Mouse (Mus musculus) Patski (cell line): Measurements from ENCODE around the gene Mettl21a. TPM values are rescaled to one million over a fixed set of nuclear protein-coding genes. Genes with fewer than 3 reads are reported as not detected.
A peak's percentile ranks its signal among the peaks of the same experiment; 100 is the strongest.

Source experiments
- ATAC-seq: fragments of 100-300 bp; one replicate; pipeline ENCODE4 v1.8.0; 2021
- CTCF ChIA-PET: fragments of 350-600 bp; sonication (Branson Sonifier 250); formaldehyde crosslinking; loops from one replicate; lab custom pipeline; 2022; ENCODE audit warnings: inconsistent platforms; lab: Charles Lee
- POLR2A ChIA-PET: fragments of 350-600 bp; sonication (Branson Sonifier 250); formaldehyde crosslinking; loops from one replicate; lab custom pipeline; 2022; ENCODE audit warnings: antibody characterized with exemption, inconsistent platforms; lab: Charles Lee
- DNase-seq: peaks from one replicate; pipeline ENCODE4 v3.0.0-alpha.2; 2011; ENCODE audit warnings: low read depth, low spot score
- H3K27me3 ChIP-seq: fragments of 371-371 bp; one replicate; pipeline ENCODE4 v1.5.1; 2021
- CTCF ChIP-seq: fragments of 100-300 bp; IDR thresholded peaks from one replicate; pipeline ENCODE4 v1.5.1; 2021
- in situ Hi-C: fragments of 300-500 bp; cut with MboI; formaldehyde crosslinking; loops from 3 replicates; pipeline ENCODE4 v1.11.1; 2018; ENCODE audit warnings: low pct_unique_long_range_greater_than_20kb, mixed read lengths
- polyA plus RNA-seq: library from polyadenylated mRNA; unstranded; gene quantifications from one replicate; pipeline ENCODE4 v1.2.3, GENCODE M21; 2021

Gene Mettl21a
- polyA plus RNA-seq, 1 experiment from 2014 or later: 22.1 TPM

GRCm38 (mm10) chr1:64635624-64636023 is 18.6 kb upstream of the Mettl21a start:
- CTCF ChIA-PET: interaction anchor here (0.9 kb wide), 1 partner anchor 15 kb away, joined by 3 read pairs; no protein-coding TSS in a partner anchor
- no peaks in the 10 kb centered on the region for H3K27me3 ChIP-seq
- TF ChIP-seq CTCF: no peak
- ATAC-seq (no peak), DNase-seq (no peak)
- POLR2A ChIA-PET: interaction anchor here (0.6 kb wide), 1 partner anchor 1079 kb away, joined by 3 read pairs; no protein-coding TSS in a partner anchor
- in situ Hi-C loops: no loop called here

GRCm38 (mm10) chr1:64633237-64633636 is 16.2 kb upstream of the Mettl21a start:
- in situ Hi-C loops: no loop called here
- no peak for TF ChIP-seq CTCF
- ATAC-seq (no peak), DNase-seq (no peak)
- CTCF ChIA-PET: interaction anchor here (0.7 kb wide), 1 partner anchor 11 kb away, joined by 3 read pairs; no protein-coding TSS in a partner anchor
- POLR2A ChIA-PET: no interaction called here
- H3K27me3 ChIP-seq: no peaks in the 10 kb centered on the region

DNA sequence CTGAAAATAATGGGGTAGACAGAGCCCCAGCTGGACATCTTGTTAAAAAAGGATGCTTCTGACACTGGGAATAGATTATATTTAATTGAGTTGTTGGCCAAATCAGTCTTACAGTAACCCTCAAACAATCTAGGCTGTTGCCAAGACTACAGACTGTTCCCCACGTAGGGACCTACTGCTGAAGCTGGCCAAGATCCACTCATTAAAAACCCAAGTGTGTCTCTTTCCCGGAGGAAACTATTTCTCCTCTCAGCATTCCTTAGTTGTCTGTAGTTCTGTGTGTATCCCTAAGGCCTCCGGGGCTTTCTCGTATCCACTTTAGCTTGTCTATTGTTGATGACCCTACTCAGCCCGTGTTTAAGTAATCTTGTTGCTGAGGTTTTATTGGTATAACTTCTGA is 14.5 kb upstream of the Mettl21a start:
- ATAC-seq: no peak
- ChIA-PET POLR2A (no interaction called here), CTCF (interaction anchor here (1.4 kb wide), 1 partner anchor 14 kb away, joined by 6 read pairs; no protein-coding TSS in a partner anchor)
- no peak for TF ChIP-seq CTCF
- DNase-seq: no peak
- no peaks in the 10 kb centered on the region for H3K27me3 ChIP-seq
- in situ Hi-C loops: no loop called here

- no peak for ATAC-seq
- no peaks in the 10 kb centered on the region for H3K27me3 ChIP-seq
- POLR2A ChIA-PET: no interaction called here
- CTCF ChIA-PET: no interaction called here
- TF ChIP-seq CTCF: no peak
- in situ Hi-C loops: loop anchor here (10.0 kb wide), 1 partner anchor 360 kb away; no protein-coding TSS in a partner anchor
- no peak for DNase-seq
These were observed 8.2 kb upstream of the Mettl21a start for GRCm38 (mm10) chr1:64625214-64625613.

DNA sequence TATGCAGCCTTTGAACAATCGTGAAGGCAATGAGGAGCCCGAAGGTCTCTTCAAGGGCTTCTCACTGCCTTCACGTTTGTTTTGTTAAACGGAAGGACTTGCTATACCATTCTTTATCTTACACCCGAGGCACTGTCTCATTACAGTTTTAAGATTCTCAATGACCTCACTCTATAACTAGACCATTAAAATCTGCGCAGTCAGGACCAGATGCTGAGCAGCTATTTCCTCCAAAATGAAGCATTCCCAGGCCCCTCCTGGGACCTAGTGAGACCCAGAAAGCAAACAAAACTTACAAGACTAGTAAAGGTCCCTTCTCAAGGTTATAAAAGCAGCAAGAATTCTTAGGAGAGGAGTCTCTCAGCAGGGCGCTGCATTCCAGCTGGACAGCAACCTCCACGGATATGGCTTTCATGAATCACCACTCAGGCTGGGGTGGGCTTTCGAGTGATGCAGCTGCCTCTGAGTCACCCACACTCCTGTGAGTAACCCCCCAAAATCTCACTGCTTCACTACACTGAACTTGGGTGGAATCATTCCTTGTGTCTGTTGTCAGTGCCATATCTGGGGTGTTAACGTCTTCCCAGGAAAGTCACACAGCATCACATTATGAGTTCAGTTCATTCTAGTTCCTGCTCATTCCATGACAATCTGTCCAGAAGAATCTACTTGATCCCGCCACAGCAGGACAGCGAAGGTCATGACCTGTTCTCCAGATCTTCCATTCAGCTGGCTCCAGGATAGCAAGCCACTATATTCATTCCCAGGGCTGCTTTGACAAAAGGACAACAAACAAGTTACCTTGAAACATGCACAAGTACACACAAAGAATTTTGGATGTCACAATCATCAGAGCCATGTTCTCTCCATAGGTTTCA is 6.8 kb upstream of the Mettl21a start:
- in situ Hi-C loops: loop anchor here (5.0 to 10.0 kb wide), 3 partner anchors 69 to 361 kb away; partner anchors contain the start of gene Ccnyl1
- no peaks in the 10 kb centered on the region for H3K27me3 ChIP-seq
- DNase-seq (peak; percentile 80), ATAC-seq (peak; percentile 91)
- ChIA-PET CTCF (no interaction called here), POLR2A (no interaction called here)
- TF ChIP-seq CTCF: no peak

DNA sequence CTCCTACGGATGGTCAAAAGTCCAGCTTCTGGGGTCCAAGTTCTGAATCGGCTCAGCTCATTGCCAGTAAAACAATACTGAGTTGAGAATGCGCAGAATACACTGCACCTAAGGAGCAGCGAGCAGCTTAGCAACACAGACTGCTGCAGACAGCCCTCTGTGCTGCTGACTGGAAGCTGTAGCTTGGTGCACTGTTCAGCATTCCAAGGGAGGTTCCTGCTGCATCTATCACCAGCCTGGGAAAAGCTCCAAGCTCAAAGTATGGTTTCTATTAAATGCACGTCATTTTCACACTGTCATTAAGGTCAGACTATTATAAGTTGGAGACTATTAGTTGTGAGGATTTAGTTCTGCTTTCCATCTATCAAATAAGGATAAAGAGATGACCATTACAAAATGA is 4.1 kb upstream of the Mettl21a start:
- H3K27me3 ChIP-seq: no peaks in the 10 kb centered on the region
- DNase-seq (no peak), ATAC-seq (no peak)
- ChIA-PET CTCF (no interaction called here), POLR2A (no interaction called here)
- no peak for TF ChIP-seq CTCF
- in situ Hi-C loops: loop anchor here (5.0 to 10.0 kb wide), 3 partner anchors 71 to 364 kb away; partner anchors contain the start of gene Ccnyl1

- ChIA-PET POLR2A (interaction anchor here (0.5 to 1.7 kb wide), 4 partner anchors 9 to 85 kb away, joined by 3 to 4 read pairs (median 4); partner anchors contain the start of gene Ccnyl1), CTCF (interaction anchor here (0.7 to 3.4 kb wide), 8 partner anchors 38 to 90 kb away, joined by 3 to 18 read pairs (median 4); no protein-coding TSS in a partner anchor)
- no peaks in the 10 kb centered on the region for H3K27me3 ChIP-seq
- no peak for TF ChIP-seq CTCF
- DNase-seq: no peak
- no peak for ATAC-seq
- in situ Hi-C loops: no loop called here
These were observed 1.2 kb upstream of the Mettl21a start for GRCm38 (mm10) chr1:64618226-64618625.

DNA sequence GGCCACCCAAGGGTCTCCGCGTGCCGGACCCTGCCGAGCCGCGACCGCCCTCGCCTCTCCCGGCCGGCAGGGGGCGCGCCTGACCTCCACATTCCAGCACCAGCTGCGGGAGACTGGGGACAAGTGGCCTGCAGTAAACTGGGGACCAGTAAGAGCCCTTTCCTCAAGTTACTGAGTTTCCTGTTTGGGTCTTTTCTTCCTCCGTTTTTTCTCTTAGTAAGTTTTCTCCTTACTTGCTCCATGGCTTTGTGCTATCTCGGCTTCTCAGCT is 608 bp upstream of the Mettl21a start:
- no peak for TF ChIP-seq CTCF
- in situ Hi-C loops: no loop called here
- ChIA-PET CTCF (interaction anchor here (0.7 to 3.4 kb wide), 10 partner anchors 39 to 365 kb away, joined by 3 to 18 read pairs (median 4); partner anchors contain the start of gene Ccnyl1), POLR2A (interaction anchor here (0.5 to 1.7 kb wide), 4 partner anchors 10 to 85 kb away, joined by 3 to 4 read pairs (median 4); partner anchors contain the start of gene Ccnyl1)
- DNase-seq: no peak
- no peaks in the 10 kb centered on the region for H3K27me3 ChIP-seq
- peak; percentile 75 for ATAC-seq

- no peak for DNase-seq
- POLR2A ChIA-PET: interaction anchor here (0.6 to 1.5 kb wide), 4 partner anchors 9 to 102 kb away, joined by 3 to 5 read pairs (median 4); no protein-coding TSS in a partner anchor
- in situ Hi-C loops: no loop called here
- H3K27me3 ChIP-seq: no peaks in the 10 kb centered on the region
- CTCF ChIA-PET: interaction anchor here (0.6 to 3.4 kb wide), 8 partner anchors 13 to 366 kb away, joined by 3 to 18 read pairs (median 3); partner anchors contain the start of gene Ccnyl1
- ATAC-seq: no peak
- TF ChIP-seq CTCF: no peak
These were observed 536 bp downstream of the Mettl21a start for GRCm38 (mm10) chr1:64616531-64616880.

DNA sequence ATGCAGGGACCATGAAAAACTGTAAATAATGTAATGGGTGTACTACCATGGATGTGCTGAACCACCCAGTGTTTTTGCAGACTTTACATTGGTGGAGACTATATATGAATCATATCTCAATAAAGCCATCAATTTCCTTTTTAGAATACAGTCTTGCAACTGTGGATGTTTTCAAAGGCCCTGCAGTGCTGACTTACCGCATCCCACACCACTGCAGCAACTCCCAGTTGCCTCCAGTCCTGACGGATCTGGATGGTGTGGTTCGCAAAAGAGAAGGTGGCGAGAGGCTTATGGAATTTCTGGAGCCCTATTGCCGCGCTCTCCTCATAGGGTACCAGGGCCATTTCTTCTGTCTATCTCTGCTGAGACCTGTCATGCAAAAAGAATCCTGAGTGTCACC is 966 bp downstream of the Mettl21a start:
- in situ Hi-C loops: no loop called here
- DNase-seq: no peak
- ChIA-PET CTCF (interaction anchor here (1.1 to 3.4 kb wide), 4 partner anchors 10 to 89 kb away, joined by 3 to 18 read pairs (median 8); no protein-coding TSS in a partner anchor), POLR2A (interaction anchor here (0.6 to 1.2 kb wide), 3 partner anchors 8 to 1504 kb away, joined by 3 to 5 read pairs (median 4); no protein-coding TSS in a partner anchor)
- TF ChIP-seq CTCF: no peak
- ATAC-seq: no peak
- H3K27me3 ChIP-seq: no peaks in the 10 kb centered on the region
